Mouse (Mus musculus) embryonic facial prominence, embryonic 14.5 days (tissue): ENCODE measurements at regions not wholly inside any gene's neighbourhood (a gene's known extent, or its start where the extent isn't known, plus 50 kb on each side); places are given as distances from the start of the nearest gene placed in this dataset.

Experiments
- ATAC-seq: fragments of 200-750 bp; cut with Nextera tagmentation; 2 replicates; pipeline ENCODE4 v1.8.0; 2017; ENCODE audit warnings: low read depth, moderate number of reproducible peaks, moderate TSS enrichment
- DNase-seq: peaks from one replicate; pipeline ENCODE4 v3.0.0-alpha.2; 2015; ENCODE audit warnings: low spot score
- H3K27ac ChIP-seq: fragments of 300-500 bp; sonication (generic); replicated peaks from 2 replicates; pipeline ENCODE4 v1.5.1; 2014; ENCODE audit warnings: low read depth, mild to moderate bottlenecking, low read length, moderate library complexity
- H3K27me3 ChIP-seq: fragments of 300-500 bp; sonication (generic); replicated peaks from 2 replicates; pipeline ENCODE4 v1.6.1; 2014; ENCODE audit warnings: low read length; ENCODE audit not compliant: control insufficient read depth, insufficient read depth
- H3K36me3 ChIP-seq: fragments of 300-500 bp; sonication (generic); 2 replicates; pipeline ENCODE4 v1.6.1; 2014; ENCODE audit warnings: low read length, mixed read lengths; ENCODE audit not compliant: control insufficient read depth, insufficient read depth
- H3K4me1 ChIP-seq: fragments of 300-500 bp; sonication (generic); 2 replicates; pipeline ENCODE4 v1.6.1; 2014; ENCODE audit warnings: antibody characterized with exemption, low read length; ENCODE audit not compliant: control insufficient read depth, insufficient read depth
- H3K4me2 ChIP-seq: fragments of 300-500 bp; sonication (generic); 2 replicates; pipeline ENCODE4 v1.6.1; 2014; ENCODE audit warnings: low read depth, mild to moderate bottlenecking, low read length, moderate library complexity, mixed read lengths
- H3K4me3 ChIP-seq: fragments of 300-500 bp; sonication (generic); 2 replicates; pipeline ENCODE4 v1.5.1; 2014; ENCODE audit warnings: low read depth, mild to moderate bottlenecking, low read length
- H3K9ac ChIP-seq: fragments of 300-500 bp; sonication (generic); 2 replicates; pipeline ENCODE4 v1.6.1; 2014; ENCODE audit warnings: low read depth, mild to moderate bottlenecking, low read length, moderate library complexity, mixed read lengths
- H3K9me3 ChIP-seq: fragments of 300-500 bp; sonication (generic); 2 replicates; pipeline ENCODE4 v1.6.1; 2016; ENCODE audit warnings: low read length; ENCODE audit not compliant: control insufficient read depth
- WGBS: fragments of 180-500 bp; shearing (Covaris S2); extraction: QIAGEN DNeasy Blood & Tissue Kit; methylation state at CpG from one replicate; pipeline ENCODE4 v1.1.7; 2014; 5-methylcytosine and 5-hydroxymethylcytosine counted together

DNA sequence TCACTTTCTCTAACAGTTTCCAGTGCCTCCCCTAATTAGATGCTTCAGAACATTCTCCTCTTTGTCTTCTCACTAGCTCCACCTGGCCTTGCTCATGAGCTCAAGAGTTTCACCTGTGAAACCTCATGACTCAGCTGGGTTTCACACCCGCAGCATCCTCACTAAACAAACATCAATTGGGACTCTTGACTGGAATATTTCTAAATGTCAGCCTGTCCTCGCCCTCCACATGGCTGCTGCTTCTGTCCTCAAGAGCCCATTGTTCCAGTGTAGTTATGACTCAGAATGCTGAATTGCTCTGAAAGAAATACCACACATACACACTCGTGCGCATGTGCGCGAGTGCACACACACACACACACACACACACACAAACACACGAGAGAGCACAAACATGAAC lies 407.2 kb downstream of the Prss52 start:
- no peaks in the 10 kb centered on the region for H3K4me1 ChIP-seq
- H3K4me3 ChIP-seq: no peak overlapping the region
- no peak for DNase-seq
- no peak overlapping the region for H3K4me2 ChIP-seq
- H3K27ac ChIP-seq: no peak overlapping the region
- no peaks in the 10 kb centered on the region for H3K9me3 ChIP-seq
- no peak overlapping the region for H3K9ac ChIP-seq
- 86% methylated on average over 7 of the region's 7 CpGs for WGBS
- no peaks in the 10 kb centered on the region for H3K27me3 ChIP-seq
- no peaks in the 10 kb centered on the region for H3K36me3 ChIP-seq
- ATAC-seq: no peak

DNA sequence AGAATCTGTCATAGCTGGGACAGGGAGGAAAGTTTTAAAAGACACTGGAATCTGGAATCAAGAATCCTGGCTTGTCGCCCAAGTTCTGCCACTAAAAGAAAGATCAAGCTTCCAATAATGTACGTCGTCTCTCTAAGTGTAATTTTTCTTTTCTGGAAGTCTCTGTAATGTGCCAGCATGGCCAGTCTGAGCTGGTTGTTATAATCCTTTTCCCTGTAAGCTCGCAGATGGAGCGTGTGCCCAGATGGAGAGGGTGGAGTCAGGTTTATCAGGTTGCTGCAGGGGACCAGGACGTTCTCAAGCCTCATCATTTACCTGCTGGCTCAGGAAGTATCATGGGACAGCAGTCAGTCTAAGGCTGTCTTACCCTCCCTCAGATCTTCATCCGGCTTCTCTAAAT lies 408.6 kb downstream of the Prss52 start:
- H3K4me3 ChIP-seq: no peak overlapping the region
- no peak overlapping the region for H3K4me2 ChIP-seq
- no peaks in the 10 kb centered on the region for H3K36me3 ChIP-seq
- ATAC-seq (no peak), DNase-seq (peak; percentile 17)
- WGBS: 62% methylated on average over 7 of the region's 7 CpGs
- H3K9me3 ChIP-seq: no peaks in the 10 kb centered on the region
- H3K9ac ChIP-seq: no peak overlapping the region
- H3K4me1 ChIP-seq: no peaks in the 10 kb centered on the region
- H3K27me3 ChIP-seq: no peaks in the 10 kb centered on the region
- no peak overlapping the region for H3K27ac ChIP-seq

DNA sequence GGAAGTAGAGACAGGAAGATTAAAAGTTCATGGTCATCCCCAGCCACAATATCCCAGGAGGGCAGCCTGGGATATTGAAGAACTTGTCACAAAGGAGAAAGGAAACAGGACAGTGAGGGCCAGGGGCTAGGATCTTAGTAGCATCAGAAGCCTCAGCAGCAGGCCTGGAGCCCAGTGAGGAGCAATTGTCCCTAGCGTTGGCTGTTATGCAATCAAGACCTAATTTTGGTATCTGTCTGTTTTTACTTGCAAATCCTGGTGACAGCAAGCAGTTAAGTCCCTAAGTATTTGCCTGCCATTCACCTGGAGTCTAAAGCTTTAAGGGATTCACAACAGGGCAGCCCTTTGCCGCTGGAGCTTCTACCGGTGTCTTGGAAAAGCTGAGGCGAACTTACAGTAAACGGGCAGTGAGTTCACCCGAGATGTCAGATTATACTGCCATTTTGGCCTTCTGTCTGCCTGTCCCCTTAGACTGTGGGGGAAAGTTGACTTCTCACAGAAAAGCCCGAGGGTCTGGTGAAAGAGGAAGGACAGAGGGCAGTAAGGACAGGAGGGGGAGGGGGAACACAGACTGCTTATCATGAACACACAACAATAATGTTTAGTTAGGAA lies 413.6 kb downstream of the Prss52 start:
- WGBS: 50% methylated on average over 7 of the region's 7 CpGs
- no peak overlapping the region for H3K9ac ChIP-seq
- ATAC-seq (no peak), DNase-seq (no peak)
- H3K27ac ChIP-seq: no peak overlapping the region
- no peak overlapping the region for H3K4me2 ChIP-seq
- no peak overlapping the region for H3K4me3 ChIP-seq
- H3K4me1 ChIP-seq: no peaks in the 10 kb centered on the region
- H3K9me3 ChIP-seq: no peaks in the 10 kb centered on the region
- H3K36me3 ChIP-seq: no peaks in the 10 kb centered on the region
- H3K27me3 ChIP-seq: no peaks in the 10 kb centered on the region

DNA sequence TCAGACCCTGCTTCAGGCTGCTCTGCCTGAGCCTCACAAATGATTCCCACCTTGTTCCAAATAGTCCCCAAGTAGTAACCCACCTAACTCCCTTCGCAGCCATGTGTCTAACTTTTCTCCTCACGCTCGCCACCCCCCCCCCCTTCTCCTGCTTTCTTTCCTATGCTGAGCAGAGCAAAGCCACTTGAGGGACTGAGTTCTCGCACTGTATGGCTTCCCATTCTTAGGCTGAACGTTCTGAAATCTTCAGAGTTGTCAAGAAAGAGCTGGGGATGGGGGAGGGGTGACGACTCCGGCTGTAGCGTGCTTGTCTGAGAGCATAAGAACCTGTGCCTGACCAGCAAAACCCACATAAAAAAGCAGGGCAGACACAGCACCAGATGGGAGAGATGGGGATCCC lies 420.6 kb downstream of the Prss52 start:
- Histone ChIP-seq H3K4me3 (no peak overlapping the region), H3K36me3 (no peaks in the 10 kb centered on the region), H3K9ac (no peak overlapping the region), H3K27me3 (no peaks in the 10 kb centered on the region), H3K4me1 (no peaks in the 10 kb centered on the region), H3K27ac (no peak overlapping the region), H3K9me3 (no peaks in the 10 kb centered on the region), H3K4me2 (no peak overlapping the region)
- DNase-seq (no peak), ATAC-seq (no peak)
- WGBS: 28% methylated on average over 7 of the region's 8 CpGs

DNA sequence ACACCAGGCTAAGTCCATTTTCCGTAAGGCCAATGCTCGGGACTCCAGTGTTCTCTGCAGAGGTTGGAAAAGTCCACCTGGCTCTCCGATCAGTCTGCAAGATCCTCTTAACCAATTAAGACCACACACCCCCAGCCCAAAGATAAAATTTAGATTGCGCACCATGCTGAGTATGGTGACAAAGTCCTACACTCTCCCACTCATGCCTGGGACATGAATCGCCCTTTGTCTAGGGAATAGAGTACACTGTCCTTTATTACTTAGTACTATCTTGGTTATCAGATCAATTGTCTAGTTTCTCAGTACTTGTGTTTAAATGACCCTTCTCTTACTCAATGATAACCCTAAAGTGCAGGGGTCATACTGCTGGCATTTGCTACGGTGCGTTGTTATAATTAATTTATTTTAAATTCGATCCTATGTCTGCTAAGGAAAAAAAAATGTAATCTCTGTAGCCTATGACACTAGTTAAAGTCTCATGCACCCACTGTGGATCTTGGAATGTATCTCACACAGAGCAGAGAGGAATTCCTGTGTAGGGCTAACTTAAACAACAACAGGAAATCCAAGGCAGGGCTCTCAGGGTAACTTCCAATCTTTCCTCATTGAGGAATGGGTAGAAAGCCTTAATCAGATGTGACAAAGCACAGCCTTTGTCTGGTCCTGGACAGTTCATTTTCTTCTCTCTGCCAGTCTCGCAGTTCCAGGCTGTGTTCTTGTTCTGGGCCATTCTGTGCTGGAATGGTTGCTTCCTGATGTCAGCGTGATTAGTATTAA lies 421.4 kb downstream of the Prss52 start:
- H3K27me3 ChIP-seq: no peaks in the 10 kb centered on the region
- H3K36me3 ChIP-seq: no peaks in the 10 kb centered on the region
- no peak overlapping the region for H3K4me3 ChIP-seq
- H3K9me3 ChIP-seq: no peaks in the 10 kb centered on the region
- no peak overlapping the region for H3K4me2 ChIP-seq
- ATAC-seq (no peak), DNase-seq (peak; percentile 7)
- H3K9ac ChIP-seq: no peak overlapping the region
- H3K4me1 ChIP-seq: no peaks in the 10 kb centered on the region
- no peak overlapping the region for H3K27ac ChIP-seq
- WGBS: 58% methylated on average over 10 of the region's 10 CpGs

DNA sequence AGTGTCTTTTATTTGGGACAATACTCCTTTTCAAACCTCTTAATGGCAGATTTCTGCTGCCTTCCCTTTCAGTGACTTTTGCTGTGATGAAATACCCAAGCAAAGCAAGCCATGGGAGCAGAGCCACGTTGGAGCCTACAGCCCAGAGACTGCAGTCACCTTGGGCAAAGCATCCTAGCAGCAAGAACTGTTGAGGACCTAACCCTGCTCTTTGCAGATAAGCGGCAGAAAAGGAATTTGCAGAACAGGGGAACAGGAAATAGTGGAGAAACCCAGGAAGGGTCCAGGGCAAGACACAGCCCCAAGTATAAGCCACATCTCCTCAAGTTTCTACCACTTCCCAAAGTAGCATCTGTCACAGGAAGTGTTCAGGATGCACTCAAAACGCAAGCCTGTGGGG lies 426.5 kb downstream of the Prss52 start:
- no peak overlapping the region for H3K27ac ChIP-seq
- ATAC-seq: no peak
- H3K4me3 ChIP-seq: no peak overlapping the region
- no peak overlapping the region for H3K9ac ChIP-seq
- no peaks in the 10 kb centered on the region for H3K4me1 ChIP-seq
- H3K9me3 ChIP-seq: no peaks in the 10 kb centered on the region
- H3K27me3 ChIP-seq: no peaks in the 10 kb centered on the region
- WGBS: 59% methylated on average over 3 of the region's 3 CpGs
- H3K4me2 ChIP-seq: no peak overlapping the region
- DNase-seq: no peak
- no peaks in the 10 kb centered on the region for H3K36me3 ChIP-seq

DNA sequence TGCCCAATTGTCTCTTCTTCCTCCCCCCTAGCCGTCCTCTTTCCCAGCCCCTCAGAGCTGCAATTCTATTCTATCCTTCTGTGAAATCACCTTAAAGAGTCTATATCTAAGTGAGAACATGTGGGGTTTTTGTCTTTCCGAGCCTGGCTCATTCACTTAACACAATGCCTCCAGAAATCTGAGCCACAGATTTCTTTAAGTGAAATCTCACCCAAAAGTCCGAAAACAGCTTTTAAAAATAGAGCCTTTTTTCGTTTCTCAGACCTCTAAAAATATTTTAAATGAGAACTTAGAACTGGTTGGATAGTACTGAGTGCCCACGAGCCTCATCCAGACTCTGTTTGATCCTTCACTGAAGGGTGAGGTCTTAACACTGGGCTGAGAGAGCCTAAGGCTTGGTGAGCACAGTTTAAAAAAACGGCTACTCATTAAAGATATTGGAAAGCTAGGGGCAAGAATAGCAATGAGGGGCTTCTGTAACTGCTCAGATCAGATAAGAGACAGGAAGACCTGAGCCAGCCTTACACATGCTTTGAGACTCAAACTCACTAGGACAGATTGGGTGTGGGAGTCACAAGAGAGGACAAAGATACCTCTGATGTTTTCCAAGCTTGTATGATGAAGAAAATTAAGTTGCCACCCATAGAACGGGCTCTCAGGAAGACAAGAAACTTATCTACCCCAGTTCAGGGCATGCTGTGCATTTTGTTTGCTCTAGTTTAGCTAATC lies 427.3 kb downstream of the Prss52 start:
- no peak overlapping the region for H3K4me2 ChIP-seq
- DNase-seq (no peak), ATAC-seq (no peak)
- H3K27me3 ChIP-seq: no peaks in the 10 kb centered on the region
- no peaks in the 10 kb centered on the region for H3K36me3 ChIP-seq
- H3K9me3 ChIP-seq: no peaks in the 10 kb centered on the region
- no peak overlapping the region for H3K9ac ChIP-seq
- no peak overlapping the region for H3K4me3 ChIP-seq
- H3K27ac ChIP-seq: no peak overlapping the region
- 50% methylated on average over 7 of the region's 7 CpGs for WGBS
- no peaks in the 10 kb centered on the region for H3K4me1 ChIP-seq

DNA sequence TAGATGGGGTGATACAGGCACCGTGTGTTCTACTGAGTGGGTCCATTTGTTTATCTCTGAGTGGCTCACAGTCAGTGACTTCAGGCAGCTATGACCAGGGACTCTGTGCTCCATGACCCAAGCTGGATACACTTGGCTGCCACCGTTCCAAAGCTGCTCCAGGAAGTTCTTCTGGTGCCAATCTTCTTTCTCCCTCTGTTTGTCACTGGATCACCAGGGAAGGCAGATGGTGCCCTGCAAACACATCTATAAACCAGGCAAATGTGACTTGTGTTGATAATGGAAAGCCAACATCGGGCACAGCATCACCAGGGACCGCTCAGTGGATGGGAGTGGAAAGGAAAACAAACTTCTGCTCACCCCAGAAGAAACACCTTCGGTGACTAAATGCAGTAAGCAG lies 428.3 kb downstream of the Prss52 start:
- H3K9ac ChIP-seq: no peak overlapping the region
- no peak overlapping the region for H3K27ac ChIP-seq
- H3K4me3 ChIP-seq: no peak overlapping the region
- H3K27me3 ChIP-seq: no peaks in the 10 kb centered on the region
- WGBS: 77% methylated on average over 5 of the region's 5 CpGs
- H3K9me3 ChIP-seq: no peaks in the 10 kb centered on the region
- H3K4me1 ChIP-seq: no peaks in the 10 kb centered on the region
- no peak for ATAC-seq
- H3K36me3 ChIP-seq: no peaks in the 10 kb centered on the region
- no peak overlapping the region for H3K4me2 ChIP-seq
- DNase-seq: no peak
